ENCODE assay signal across 25 mouse cellular contexts in the genomic region with DNA sequence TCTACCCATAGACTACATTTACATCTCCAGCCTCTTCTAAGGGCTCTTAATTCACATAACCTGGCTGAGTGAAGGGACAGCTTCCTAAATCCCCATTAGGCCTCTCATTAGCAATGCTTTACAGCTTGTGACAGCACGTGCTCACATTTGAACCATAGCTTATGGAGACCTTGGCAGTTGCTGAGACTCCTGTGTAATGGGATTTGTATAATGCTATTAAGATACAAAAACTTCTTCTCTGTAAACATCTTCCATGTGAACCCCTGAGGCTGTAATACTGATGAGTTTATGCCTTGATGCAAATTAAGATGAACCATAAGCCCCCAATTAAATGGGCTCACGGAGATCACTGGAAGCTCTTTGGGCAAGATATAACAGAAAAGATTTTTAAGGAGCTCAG. TPM values are rescaled to one million over a fixed set of nuclear protein-coding genes. Genes with fewer than 3 reads are reported as not detected.
DNase-seq lines count a peak whose midpoint lies in the region; ATAC-seq lines count a peak whose summit lies in the region.
"Had no signal": no experiment of that assay in that cellular context is flagged by ENCODE, and none has a peak within 500 bp of the region (broad histone marks: within the 10 kb centered on the region; RNA-seq: fewer than 3 reads in every experiment).

No protein-coding gene starts in this region.

- H3K9me3 ChIP-seq in embryonic facial prominence, embryonic 14.5 days (ENCODE audit: control insufficient read depth, low read length): no peaks in the 10 kb centered on the region
- H3K9me3 ChIP-seq in embryonic facial prominence, embryonic 10.5 days: no peaks in the 10 kb centered on the region
- no peaks in the 10 kb centered on the region for H3K9me3 ChIP-seq in hindbrain, embryonic 16.5 days (ENCODE audit: control insufficient read depth, low read length)
- H3K9me3 ChIP-seq in hindbrain, embryonic 10.5 days: no peaks in the 10 kb centered on the region
- no peaks in the 10 kb centered on the region for H3K9me3 ChIP-seq in midbrain, embryonic 15.5 days
- H3K9me3 ChIP-seq in intestine, embryonic 15.5 days: no peaks in the 10 kb centered on the region
- H3K9me3 ChIP-seq: embryonic facial prominence, embryonic 12.5 days; forebrain, embryonic 10.5 days; G1E; heart, embryonic 15.5 days had no signal

- 51% methylated on average over 2 of the region's 2 CpGs for whole genome bisulfite sequencing in embryonic facial prominence, embryonic 14.5 days
- 58% methylated on average over 2 of the region's 2 CpGs for WGBS in embryonic facial prominence, embryonic 10.5 days
- WGBS in hindbrain, embryonic 16.5 days: 60% methylated on average over 2 of the region's 2 CpGs
- WGBS in hindbrain, embryonic 10.5 days: 68% methylated on average over 2 of the region's 2 CpGs
- 29% methylated on average over 2 of the region's 2 CpGs for WGBS in midbrain, embryonic 15.5 days
- 76% methylated on average over 2 of the region's 2 CpGs for WGBS in intestine, embryonic 15.5 days

- H3K27ac ChIP-seq in embryonic facial prominence, embryonic 14.5 days (replicated peaks; ENCODE audit: low read depth, low read length): no peak overlapping the region
- H3K27ac ChIP-seq in embryonic facial prominence, embryonic 10.5 days (replicated peaks): no peak overlapping the region
- no peak overlapping the region for H3K27ac ChIP-seq in hindbrain, embryonic 16.5 days (ENCODE audit: low read depth, low read length)
- no peak overlapping the region for H3K27ac ChIP-seq in hindbrain, embryonic 10.5 days
- H3K27ac ChIP-seq in midbrain, embryonic 15.5 days: no peak overlapping the region
- no peak overlapping the region for H3K27ac ChIP-seq in intestine, embryonic 15.5 days
- H3K27ac ChIP-seq: embryonic facial prominence, embryonic 12.5 days; forebrain, embryonic 10.5 days; heart, embryonic 15.5 days had no signal

- no peak overlapping the region for H3K4me3 ChIP-seq in embryonic facial prominence, embryonic 14.5 days (ENCODE audit: low read depth, low read length)
- no peak overlapping the region for H3K4me3 ChIP-seq in embryonic facial prominence, embryonic 10.5 days
- H3K4me3 ChIP-seq in hindbrain, embryonic 16.5 days (ENCODE audit: low read length): no peak overlapping the region
- no peak overlapping the region for H3K4me3 ChIP-seq in hindbrain, embryonic 10.5 days
- no peak overlapping the region for H3K4me3 ChIP-seq in midbrain, embryonic 15.5 days
- no peak overlapping the region for H3K4me3 ChIP-seq in intestine, embryonic 15.5 days (replicated peaks)
- H3K4me3 ChIP-seq: embryonic facial prominence, embryonic 12.5 days; forebrain, embryonic 10.5 days; heart, embryonic 15.5 days had no signal

- H3K4me2 ChIP-seq in embryonic facial prominence, embryonic 14.5 days (ENCODE audit: low read depth, low read length): no peak overlapping the region
- H3K4me2 ChIP-seq in hindbrain, embryonic 16.5 days (ENCODE audit: low read length): no peak overlapping the region
- no peak overlapping the region for H3K4me2 ChIP-seq in midbrain, embryonic 15.5 days
- no peak overlapping the region for H3K4me2 ChIP-seq in intestine, embryonic 15.5 days (replicated peaks)
- H3K4me2 ChIP-seq: embryonic facial prominence, embryonic 12.5 days; heart, embryonic 11.5 days; heart, embryonic 15.5 days had no signal

- no peak overlapping the region for H3K9ac ChIP-seq in embryonic facial prominence, embryonic 14.5 days (ENCODE audit: low read depth, low read length)
- no peak overlapping the region for H3K9ac ChIP-seq in hindbrain, embryonic 16.5 days (ENCODE audit: low read depth, low read length)
- H3K9ac ChIP-seq in midbrain, embryonic 15.5 days: no peak overlapping the region
- H3K9ac ChIP-seq in intestine, embryonic 15.5 days: no peak overlapping the region
- H3K9ac ChIP-seq: embryonic facial prominence, embryonic 12.5 days; heart, embryonic 15.5 days had no signal

- ATAC-seq in embryonic facial prominence, embryonic 14.5 days (ENCODE audit: low read depth): no peak
- ATAC-seq in hindbrain, embryonic 16.5 days: peak; percentile 61
- ATAC-seq in midbrain, embryonic 15.5 days (replicated peaks): peak; percentile 89
- ATAC-seq in intestine, embryonic 15.5 days: no peak
- no peak for ATAC-seq in erythroid progenitor cell, adult 5-6 weeks (replicated peaks; ENCODE audit: low FRiP score, poor library complexity, severe bottlenecking)
- ATAC-seq: CD4-positive, CD25-positive, alpha-beta regulatory T cell, adult 4 months; forebrain, embryonic 16.5 days had no signal

- no peaks in the 10 kb centered on the region for H3K27me3 ChIP-seq in embryonic facial prominence, embryonic 14.5 days (replicated peaks; ENCODE audit: control insufficient read depth, insufficient read depth, low read length)
- H3K27me3 ChIP-seq in embryonic facial prominence, embryonic 10.5 days (replicated peaks; ENCODE audit: low read depth, poor library complexity, severe bottlenecking): no peaks in the 10 kb centered on the region
- no peaks in the 10 kb centered on the region for H3K27me3 ChIP-seq in hindbrain, embryonic 16.5 days (replicated peaks; ENCODE audit: control insufficient read depth, insufficient read depth, low read length)
- no peaks in the 10 kb centered on the region for H3K27me3 ChIP-seq in hindbrain, embryonic 10.5 days (ENCODE audit: insufficient read depth, poor library complexity, severe bottlenecking)
- no peaks in the 10 kb centered on the region for H3K27me3 ChIP-seq in midbrain, embryonic 15.5 days (replicated peaks)
- H3K27me3 ChIP-seq in intestine, embryonic 15.5 days (replicated peaks): no peaks in the 10 kb centered on the region
- H3K27me3 ChIP-seq: embryonic facial prominence, embryonic 12.5 days; heart, embryonic 15.5 days had no signal

- H3K36me3 ChIP-seq in embryonic facial prominence, embryonic 14.5 days (ENCODE audit: control insufficient read depth, insufficient read depth, low read length): no peaks in the 10 kb centered on the region
- H3K36me3 ChIP-seq in embryonic facial prominence, embryonic 10.5 days (replicated peaks): no peaks in the 10 kb centered on the region
- H3K36me3 ChIP-seq in hindbrain, embryonic 16.5 days (ENCODE audit: control insufficient read depth, insufficient read depth, low read length): no peaks in the 10 kb centered on the region
- H3K36me3 ChIP-seq in hindbrain, embryonic 10.5 days: no peaks in the 10 kb centered on the region
- H3K36me3 ChIP-seq in midbrain, embryonic 15.5 days (replicated peaks): no peaks in the 10 kb centered on the region
- H3K36me3 ChIP-seq in intestine, embryonic 15.5 days: no peaks in the 10 kb centered on the region
- H3K36me3 ChIP-seq: embryonic facial prominence, embryonic 12.5 days; forebrain, embryonic 10.5 days; G1E; heart, embryonic 15.5 days had no signal

- DNase-seq in embryonic facial prominence, embryonic 14.5 days (ENCODE audit: low spot score): peak; percentile 3
- no peak for DNase-seq in embryonic facial prominence, embryonic 10.5 days (ENCODE audit: low spot score)
- no peak for DNase-seq in hindbrain, embryonic 10.5 days (ENCODE audit: low spot score)
- DNase-seq in retina, postnatal 1 day: peak; percentile 80
- DNase-seq: adrenal gland, adult 8-10 months; adrenal gland, postnatal 36 days; B cell, adult 2 months; cerebellum, adult 11 months; cerebellum, adult 8-10 months; cerebellum, postnatal 14 days; embryo, embryonic 11 days; gastrocnemius, postnatal 10 days; heart, adult 18-20 months; heart, postnatal 14 days had no signal

- no peaks in the 10 kb centered on the region for H3K4me1 ChIP-seq in embryonic facial prominence, embryonic 14.5 days (ENCODE audit: control insufficient read depth, insufficient read depth, low read length)
- H3K4me1 ChIP-seq in embryonic facial prominence, embryonic 10.5 days: no peaks in the 10 kb centered on the region
- no peaks in the 10 kb centered on the region for H3K4me1 ChIP-seq in hindbrain, embryonic 16.5 days (ENCODE audit: control insufficient read depth, insufficient read depth, low read depth, low read length)
- no peaks in the 10 kb centered on the region for H3K4me1 ChIP-seq in hindbrain, embryonic 10.5 days (replicated peaks)
- peaks cover 5% of the 10 kb centered on the region for H3K4me1 ChIP-seq in midbrain, embryonic 15.5 days
- H3K4me1 ChIP-seq in intestine, embryonic 15.5 days (replicated peaks): no peaks in the 10 kb centered on the region
- H3K4me1 ChIP-seq: embryonic facial prominence, embryonic 12.5 days; forebrain, embryonic 10.5 days; heart, embryonic 15.5 days had no signal

RNA-seq across cellular contexts. Expression of a gene that starts 44.4 kb away (rescaled TPM):
- 78.0 and 78.8 TPM in 2 replicates for polyA plus RNA-seq in embryonic facial prominence, embryonic 14.5 days (2014; fragmentation: Nextera tagmentation; extraction: Ambion mirVana)
- 63.9 and 64.3 TPM in 2 replicates for polyA plus RNA-seq in embryonic facial prominence, embryonic 10.5 days (2016; fragmentation: Nextera tagmentation; extraction: Ambion mirVana)
- polyA plus RNA-seq in hindbrain, embryonic 16.5 days (2015; fragmentation: Nextera tagmentation; extraction: Ambion mirVana): 35.6 and 35.7 TPM in 2 replicates
- 49.7 and 56.3 TPM in 2 replicates for polyA plus RNA-seq in hindbrain, embryonic 10.5 days (2016; fragmentation: Nextera tagmentation; extraction: Ambion mirVana)
- 23.4 and 25.6 TPM in 2 replicates for polyA plus RNA-seq in midbrain, embryonic 15.5 days (2015; fragmentation: Nextera tagmentation; extraction: Ambion mirVana)
- polyA plus RNA-seq in intestine, embryonic 15.5 days (2015; fragmentation: Nextera tagmentation; extraction: Ambion mirVana): 76.4 and 86.8 TPM in 2 replicates
- 10.1 and 21.0 TPM in 2 replicates for total RNA-seq in erythroid progenitor cell, adult 5-6 weeks (2015; ENCODE audit: low replicate concordance)
- total RNA-seq in erythroid progenitor cell, adult 5-6 weeks (2017; ENCODE audit: low replicate concordance): 10.8 and 13.2 TPM in 2 replicates

Comparison
In these comparisons a context has a peak if more than half of its experiments do, and no peak if none do; other contexts are left out.
1. DNase-seq: peak in embryonic facial prominence, embryonic 14.5 days (single experiment) and retina, postnatal 1 day (single experiment); none in embryonic facial prominence, embryonic 10.5 days (single experiment) and hindbrain, embryonic 10.5 days (single experiment).
2. ATAC-seq: peak in hindbrain, embryonic 16.5 days (single experiment) and midbrain, embryonic 15.5 days (single experiment); none in embryonic facial prominence, embryonic 14.5 days (single experiment), intestine, embryonic 15.5 days (single experiment) and erythroid progenitor cell, adult 5-6 weeks (single experiment).